Mouse (Mus musculus): ENCODE measurements around the gene Ces2e. TPM values are rescaled to one million over a fixed set of nuclear protein-coding genes. Genes with fewer than 3 reads are reported as not detected.
A peak's percentile ranks its signal among the peaks of the same experiment; 100 is the strongest.
"Not testable (repeated sequence)": the region's sequence is repeated elsewhere in the genome, so short reads cannot be mapped to it uniquely, and the experiment has no call there.

Gene Ces2e
- total RNA-seq (2014; rRNA removed) (not detected in 2 replicates), polyA plus RNA-seq (2015; fragmentation: Nextera tagmentation; extraction: Ambion mirVana) (not detected in 2 replicates)

DNA sequence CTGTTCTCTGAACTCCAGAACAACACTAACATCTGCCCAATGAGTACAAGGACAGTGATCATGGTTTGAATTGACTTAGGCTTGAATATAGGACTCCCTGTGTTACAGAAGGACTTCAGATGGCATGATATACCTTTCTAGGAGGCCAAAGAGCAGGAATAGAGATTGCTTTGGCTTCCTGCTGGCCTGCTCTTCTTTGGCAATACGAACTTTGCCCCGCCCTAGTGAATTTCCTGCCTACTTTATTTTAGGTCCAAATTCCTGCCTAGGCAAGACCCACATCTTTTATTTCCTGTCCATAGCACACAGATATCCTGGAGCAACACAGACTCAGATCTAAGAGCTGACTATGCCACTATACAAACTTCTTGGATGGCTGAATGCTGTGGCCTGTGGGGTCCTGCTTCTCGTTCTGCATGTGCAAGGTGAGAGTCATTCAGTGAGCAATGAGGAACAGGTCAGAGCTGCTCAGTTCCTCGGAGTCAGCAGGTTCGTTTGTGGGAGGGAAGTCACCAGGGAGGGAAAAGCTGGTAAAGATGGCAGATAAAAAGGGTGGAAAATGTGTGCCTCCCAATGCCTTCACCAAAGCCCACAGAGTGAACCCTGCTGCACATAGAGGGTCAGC, at the start of gene Ces2e:
TSS of gene Ces2e (plus strand) at position 289 of the 625 bp plus-strand sequence.
- Histone ChIP-seq H3K27ac (no peak within 1 kb of the TSS), H3K9me3 (ENCODE audit: low read length) (no peaks in the 10 kb centered on the region), H3K27me3 (ENCODE audit: insufficient read depth, low read length) (no peaks in the 10 kb centered on the region), H3K4me3 (ENCODE audit: low read length) (no peak within 1 kb of the TSS), H3K9ac (replicated peaks; ENCODE audit: low read length) (no peak within 1 kb of the TSS), H3K4me2 (ENCODE audit: low read depth, low read length) (no peak within 1 kb of the TSS), H3K4me1 (ENCODE audit: insufficient read depth, low read length) (no peaks in the 10 kb centered on the region), H3K36me3 (ENCODE audit: insufficient read depth, low read length) (no peaks in the 10 kb centered on the region)
- WGBS: 72% methylated on average over 5 of the region's 5 CpGs
- DNase-seq (ENCODE audit: low spot score) (no peak), ATAC-seq (no peak)
- TF ChIP-seq CTCF (IDR thresholded peaks at IDR 0.05; ENCODE audit: low read depth): no peak

DNA sequence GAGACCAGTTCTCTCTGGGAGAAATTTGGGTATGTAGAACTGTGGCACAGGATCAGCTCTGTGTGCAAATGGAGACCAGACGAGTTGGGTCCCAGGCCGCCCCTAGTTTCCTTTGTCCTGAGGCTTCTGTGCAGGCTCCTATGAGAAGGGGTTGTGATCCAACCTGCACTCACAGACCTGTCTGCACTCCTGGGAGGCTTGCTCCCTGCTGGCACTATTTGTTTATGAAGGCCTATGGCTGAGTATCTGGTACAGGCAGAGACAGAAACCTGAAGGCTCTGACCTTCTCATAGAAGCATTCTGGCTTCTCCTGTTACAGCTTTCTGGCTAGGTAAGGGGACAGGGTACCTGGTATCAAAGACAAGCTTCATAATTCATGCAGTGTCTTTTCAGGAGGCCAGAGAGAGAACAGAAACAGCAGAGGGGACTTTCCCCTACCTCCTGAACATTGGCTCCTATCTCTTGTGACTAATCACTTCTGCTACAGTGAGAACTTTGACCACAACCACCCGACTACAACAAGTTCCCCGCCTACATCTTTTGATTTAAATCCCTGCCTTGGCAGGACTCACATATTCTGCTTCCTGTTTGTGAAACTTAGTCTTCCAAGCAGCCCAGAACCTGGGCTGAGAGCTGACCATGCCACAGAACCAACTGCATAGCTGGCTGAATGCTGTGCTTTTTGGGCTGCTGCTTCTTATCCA, 39.7 kb upstream of the Ces2e start:
- not testable (repeated sequence) for H3K9ac ChIP-seq (replicated peaks; ENCODE audit: low read length); H3K27me3 ChIP-seq (ENCODE audit: insufficient read depth, low read length); H3K36me3 ChIP-seq (ENCODE audit: insufficient read depth, low read length); H3K27ac ChIP-seq; H3K9me3 ChIP-seq (ENCODE audit: low read length); ATAC-seq; H3K4me3 ChIP-seq (ENCODE audit: low read length); H3K4me2 ChIP-seq (ENCODE audit: low read depth, low read length); H3K4me1 ChIP-seq (ENCODE audit: insufficient read depth, low read length); DNase-seq (ENCODE audit: low spot score)
- WGBS: no CpG with 5 or more reads among the region's 4 CpGs

DNA sequence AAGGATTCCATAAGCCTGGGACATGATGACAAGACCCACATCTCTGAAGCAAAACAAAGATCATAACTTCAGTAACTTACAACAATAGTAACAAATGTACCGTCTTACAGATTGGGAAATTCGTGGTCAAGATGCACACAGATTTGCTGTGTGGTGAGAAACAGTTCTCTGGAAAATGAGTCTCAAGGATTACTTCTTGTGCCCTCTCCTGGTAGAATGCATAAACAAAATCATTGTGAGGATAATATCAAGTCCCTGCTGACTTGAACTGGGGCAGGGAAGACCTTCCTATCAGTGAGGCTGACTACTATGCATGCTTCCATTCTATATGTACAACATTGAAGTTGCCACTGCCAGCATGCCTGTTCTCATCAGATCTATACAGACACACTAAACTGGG, 24.3 kb upstream of the Ces2e start:
- Histone ChIP-seq H3K27me3 (ENCODE audit: insufficient read depth, low read length) (no peaks in the 10 kb centered on the region), H3K4me2 (ENCODE audit: low read depth, low read length) (no peak overlapping the region), H3K4me3 (ENCODE audit: low read length) (no peak overlapping the region), H3K9ac (replicated peaks; ENCODE audit: low read length) (no peak overlapping the region), H3K27ac (no peak overlapping the region), H3K4me1 (ENCODE audit: insufficient read depth, low read length) (no peaks in the 10 kb centered on the region), H3K36me3 (ENCODE audit: insufficient read depth, low read length) (no peaks in the 10 kb centered on the region), H3K9me3 (ENCODE audit: low read length) (no peaks in the 10 kb centered on the region)
- TF ChIP-seq CTCF (IDR thresholded peaks at IDR 0.05; ENCODE audit: low read depth): 0 out of 2 replicates have a peak, but pooled peaks have one; percentile 20
- DNase-seq (ENCODE audit: low spot score) (peak; percentile 3), ATAC-seq (no peak)
- 86% methylated on average over 2 of the region's 2 CpGs for WGBS

DNA sequence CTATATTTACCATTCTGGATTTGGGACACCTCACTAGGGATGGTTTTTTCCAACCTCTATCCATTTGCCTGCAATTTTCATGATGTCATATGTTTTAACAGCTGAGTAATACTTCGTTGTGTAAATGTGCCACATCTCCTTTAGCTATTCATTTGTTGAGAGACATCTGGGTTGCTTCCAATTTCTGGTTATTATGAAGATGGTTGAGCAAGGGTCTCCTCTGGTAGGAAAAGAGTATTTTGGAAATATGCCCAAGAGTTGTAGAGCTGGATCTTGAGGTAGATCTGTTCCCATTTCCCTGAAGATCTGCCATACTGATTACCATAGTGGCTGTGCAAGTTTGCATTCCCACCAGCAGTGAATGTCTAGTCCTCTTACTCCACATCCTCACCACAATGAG, 18.9 kb upstream of the Ces2e start:
- TF ChIP-seq CTCF (IDR thresholded peaks at IDR 0.05; ENCODE audit: low read depth): no peak
- Histone ChIP-seq H3K4me2 (ENCODE audit: low read depth, low read length) (no peak overlapping the region), H3K4me3 (ENCODE audit: low read length) (no peak overlapping the region), H3K36me3 (ENCODE audit: insufficient read depth, low read length) (no peaks in the 10 kb centered on the region), H3K4me1 (ENCODE audit: insufficient read depth, low read length) (no peaks in the 10 kb centered on the region), H3K9me3 (ENCODE audit: low read length) (no peaks in the 10 kb centered on the region), H3K27me3 (ENCODE audit: insufficient read depth, low read length) (no peaks in the 10 kb centered on the region), H3K27ac (no peak overlapping the region), H3K9ac (replicated peaks; ENCODE audit: low read length) (no peak overlapping the region)
- 40% methylated on average over 1 of the region's 1 CpGs for WGBS
- no peak for ATAC-seq
- no peak for DNase-seq (ENCODE audit: low spot score)

DNA sequence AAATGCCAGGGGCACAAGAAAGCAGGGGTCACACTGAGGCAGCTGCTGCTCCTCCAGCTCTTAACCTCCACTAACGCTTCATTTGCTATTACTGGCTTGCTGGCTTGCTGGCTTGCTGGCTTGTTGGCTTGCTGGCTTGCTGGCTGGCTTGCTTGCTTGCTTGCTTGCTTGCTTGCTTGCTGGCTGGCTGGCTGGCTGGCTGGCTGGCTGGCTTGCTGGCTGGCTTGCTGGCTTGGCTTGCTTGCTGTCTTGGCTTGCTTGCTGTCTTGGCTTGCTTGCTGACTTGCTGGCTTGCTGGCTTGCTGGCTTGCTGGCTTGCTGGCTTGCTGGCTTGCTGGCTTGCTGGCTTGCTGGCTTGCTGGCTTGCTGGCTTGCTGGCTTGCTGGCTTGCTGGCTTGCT, 17.0 kb upstream of the Ces2e start:
- H3K9ac ChIP-seq (replicated peaks; ENCODE audit: low read length): not testable (repeated sequence)
- 43% methylated on average over 1 of the region's 1 CpGs for WGBS

DNA sequence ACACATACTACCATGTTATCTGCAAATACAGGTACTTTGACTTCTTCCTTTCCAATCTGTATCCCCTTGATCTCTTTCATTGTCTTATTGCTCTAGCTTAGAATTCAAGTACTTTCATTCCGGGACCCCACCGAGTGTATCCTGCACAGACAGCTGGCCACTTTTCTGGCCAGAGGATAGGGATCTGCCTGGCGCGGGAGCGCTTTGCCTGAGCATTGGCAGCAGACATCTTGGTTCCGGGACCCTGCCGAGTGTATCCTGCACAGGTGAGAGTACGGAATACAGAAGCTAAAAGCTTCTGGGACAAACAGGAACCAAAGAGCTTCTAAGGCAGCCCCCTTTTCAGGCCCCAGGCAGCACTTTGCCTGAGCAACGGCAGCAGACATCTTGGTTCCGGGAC, 16.4 kb upstream of the Ces2e start:
- H3K4me1 ChIP-seq (ENCODE audit: insufficient read depth, low read length); H3K9ac ChIP-seq (replicated peaks; ENCODE audit: low read length); DNase-seq (ENCODE audit: low spot score); H3K4me2 ChIP-seq (ENCODE audit: low read depth, low read length); H3K9me3 ChIP-seq (ENCODE audit: low read length); H3K36me3 ChIP-seq (ENCODE audit: insufficient read depth, low read length); H3K27ac ChIP-seq; ATAC-seq; H3K4me3 ChIP-seq (ENCODE audit: low read length); H3K27me3 ChIP-seq (ENCODE audit: insufficient read depth, low read length): not testable (repeated sequence)
- WGBS: 77% methylated on average over 10 of the region's 10 CpGs

More for the DNA sequence above, 17.0 kb upstream of the Ces2e start:
- H3K4me2 ChIP-seq (ENCODE audit: low read depth, low read length); H3K36me3 ChIP-seq (ENCODE audit: insufficient read depth, low read length); H3K9me3 ChIP-seq (ENCODE audit: low read length); H3K27me3 ChIP-seq (ENCODE audit: insufficient read depth, low read length); H3K4me1 ChIP-seq (ENCODE audit: insufficient read depth, low read length); H3K27ac ChIP-seq; H3K4me3 ChIP-seq (ENCODE audit: low read length): not testable (repeated sequence)
- DNase-seq (ENCODE audit: low spot score): peak; percentile 52
- ATAC-seq: 0 out of 2 replicates have a peak, but pooled peaks have one; percentile 40

DNA sequence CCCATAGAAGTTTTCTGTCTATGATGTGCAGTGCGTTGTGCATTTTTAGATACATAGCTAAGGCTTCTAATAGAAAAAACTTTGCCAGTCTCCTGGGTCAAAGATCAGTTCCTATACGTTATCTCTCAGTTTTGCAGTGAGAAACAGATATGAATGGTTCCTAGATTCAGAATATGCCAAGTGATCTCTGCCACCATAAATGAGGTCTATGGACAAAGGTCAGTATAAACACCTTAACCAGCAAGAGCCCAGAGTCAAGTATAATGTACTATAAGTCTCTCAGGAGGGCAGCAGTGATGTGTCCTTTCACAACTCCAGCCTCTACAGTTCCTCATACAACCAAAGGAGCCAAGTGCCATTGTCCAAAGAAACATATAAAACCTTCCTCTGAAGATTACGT, 1.2 kb downstream of the Ces2e start:
- no peak for ATAC-seq
- Histone ChIP-seq H3K27me3 (ENCODE audit: insufficient read depth, low read length) (no peaks in the 10 kb centered on the region), H3K36me3 (ENCODE audit: insufficient read depth, low read length) (no peaks in the 10 kb centered on the region), H3K4me1 (ENCODE audit: insufficient read depth, low read length) (no peaks in the 10 kb centered on the region), H3K9me3 (ENCODE audit: low read length) (no peaks in the 10 kb centered on the region), H3K4me2 (ENCODE audit: low read depth, low read length) (no peak overlapping the region), H3K4me3 (ENCODE audit: low read length) (no peak overlapping the region), H3K27ac (no peak overlapping the region), H3K9ac (replicated peaks; ENCODE audit: low read length) (no peak overlapping the region)
- DNase-seq (ENCODE audit: low spot score): no peak
- no peak for TF ChIP-seq CTCF (IDR thresholded peaks at IDR 0.05; ENCODE audit: low read depth)
- WGBS: 91% methylated on average over 3 of the region's 3 CpGs

Data from hindbrain, postnatal 0 days (tissue).